Mouse (Mus musculus) lung, embryonic 14.5 days (tissue): ENCODE measurements around the gene Mrps27. TPM values are rescaled to one million over a fixed set of nuclear protein-coding genes. Genes with fewer than 3 reads are reported as not detected.
A peak's percentile ranks its signal among the peaks of the same experiment; 100 is the strongest.
"Not testable (repeated sequence)": the region's sequence is repeated elsewhere in the genome, so short reads cannot be mapped to it uniquely, and the experiment has no call there.

ENCODE experiments used
- ATAC-seq: fragments of 200-750 bp; cut with Nextera tagmentation; 2 replicates; pipeline ENCODE4 v1.8.0; 2017; ENCODE audit warnings: mild to moderate bottlenecking, moderate TSS enrichment, moderate library complexity; ENCODE audit not compliant: insufficient read depth
- DNase-seq: peaks from one replicate; pipeline ENCODE4 v3.0.0-alpha.2; 2015
- H3K27ac ChIP-seq: fragments of 300-500 bp; sonication (generic); 2 replicates; pipeline ENCODE4 v1.5.1; 2014; ENCODE audit warnings: low read depth, mild to moderate bottlenecking, moderate library complexity
- H3K27me3 ChIP-seq: fragments of 300-500 bp; sonication (generic); 2 replicates; pipeline ENCODE4 v1.6.1; 2014; ENCODE audit warnings: low read length, control low read depth; ENCODE audit not compliant: insufficient read depth
- H3K36me3 ChIP-seq: fragments of 300-500 bp; sonication (generic); 2 replicates; pipeline ENCODE4 v1.6.1; 2014; ENCODE audit warnings: control low read depth; ENCODE audit not compliant: insufficient read depth
- H3K4me1 ChIP-seq: fragments of 300-500 bp; sonication (generic); 2 replicates; pipeline ENCODE4 v1.6.1; 2014; ENCODE audit warnings: antibody characterized with exemption, control low read depth; ENCODE audit not compliant: insufficient read depth
- H3K4me2 ChIP-seq: fragments of 300-500 bp; sonication (generic); 2 replicates; pipeline ENCODE4 v1.6.1; 2014; ENCODE audit warnings: mild to moderate bottlenecking
- H3K4me3 ChIP-seq: fragments of 300-500 bp; sonication (generic); 2 replicates; pipeline ENCODE4 v1.5.1; 2014; ENCODE audit warnings: low read depth, low read length
- H3K9ac ChIP-seq: fragments of 300-500 bp; sonication (generic); 2 replicates; pipeline ENCODE4 v1.6.1; 2014
- H3K9me3 ChIP-seq: fragments of 300-500 bp; sonication (generic); 2 replicates; pipeline ENCODE4 v1.6.1; 2016; ENCODE audit warnings: low read depth, low read length, control low read depth
- CTCF ChIP-seq: IDR thresholded peaks from 2 replicates; pipeline ENCODE4 v1.5.1; 2016; ENCODE audit warnings: antibody characterized with exemption, low read depth
- WGBS: fragments of 180-500 bp; shearing (Covaris S2); extraction: QIAGEN DNeasy Blood & Tissue Kit; methylation state at CpG from one replicate; pipeline ENCODE4 v1.1.7; 2014; 5-methylcytosine and 5-hydroxymethylcytosine counted together
- polyA plus RNA-seq: library from polyadenylated mRNA; unstranded; fragments of >200 nt; fragmentation: Nextera tagmentation; extraction: Ambion mirVana; gene quantifications from 2 replicates; pipeline ENCODE4 v1.2.1, GENCODE M21; 2014

Gene Mrps27
- polyA plus RNA-seq, 1 experiment from 2014 or later: 63.0 TPM

DNA sequence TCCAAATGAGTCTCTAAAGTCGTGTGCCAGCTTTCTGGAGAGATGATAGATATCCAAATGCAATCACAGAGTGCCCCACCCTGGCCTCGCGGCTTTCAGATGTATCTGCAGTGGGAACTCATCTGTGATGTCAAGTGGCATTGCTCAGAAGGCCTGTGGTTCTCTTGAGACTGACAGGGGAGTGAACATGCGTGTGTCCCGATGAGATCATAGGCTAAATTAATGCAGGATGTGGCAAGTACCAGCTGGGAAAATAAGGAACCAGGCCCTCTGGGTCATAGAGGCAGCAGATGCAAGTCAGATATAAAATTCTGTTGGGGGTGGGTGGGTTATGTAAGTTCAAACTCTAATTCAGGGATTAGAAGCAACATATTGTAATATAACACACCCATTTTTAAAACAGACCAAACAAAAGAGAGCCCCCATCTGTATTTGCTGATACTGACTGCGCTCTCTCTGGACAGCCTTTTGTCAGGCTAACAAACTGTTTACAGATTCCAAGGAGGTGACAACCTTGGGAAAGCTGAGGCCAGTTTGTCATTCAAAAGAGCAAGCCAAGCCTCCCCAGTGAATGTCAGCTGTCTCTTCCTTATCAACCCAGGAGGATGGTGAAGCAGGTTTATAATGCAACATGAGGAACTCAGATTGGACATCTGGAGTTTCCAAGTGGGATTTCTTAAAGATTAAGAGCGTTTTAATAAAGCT, 20.8 kb upstream of the Mrps27 start:
- no peak for DNase-seq
- WGBS: 81% methylated on average over 7 of the region's 7 CpGs
- ATAC-seq: no peak
- Histone ChIP-seq H3K27ac (no peak overlapping the region), H3K36me3 (peaks cover 84% of the 10 kb centered on the region), H3K9me3 (no peaks in the 10 kb centered on the region), H3K4me1 (no peaks in the 10 kb centered on the region), H3K9ac (no peak overlapping the region), H3K4me2 (no peak overlapping the region), H3K27me3 (no peaks in the 10 kb centered on the region), H3K4me3 (no peak overlapping the region)
- TF ChIP-seq CTCF: no peak

GRCm38 (mm10) chr13:99324337-99324685, 20.3 kb upstream of the Mrps27 start:
- peaks cover 86% of the 10 kb centered on the region for H3K36me3 ChIP-seq
- DNase-seq, H3K27ac ChIP-seq, H3K4me1 ChIP-seq, H3K4me3 ChIP-seq, H3K9me3 ChIP-seq, H3K4me2 ChIP-seq, ATAC-seq, H3K27me3 ChIP-seq, H3K9ac ChIP-seq: not testable (repeated sequence)
- 88% methylated on average over 8 of the region's 8 CpGs for WGBS

- 72% methylated on average over 4 of the region's 4 CpGs for WGBS
- Histone ChIP-seq H3K9me3 (no peaks in the 10 kb centered on the region), H3K4me2 (no peak overlapping the region), H3K27ac (no peak overlapping the region), H3K9ac (no peak overlapping the region), H3K4me3 (no peak overlapping the region), H3K27me3 (no peaks in the 10 kb centered on the region), H3K36me3 (peaks cover 87% of the 10 kb centered on the region), H3K4me1 (no peaks in the 10 kb centered on the region)
- DNase-seq (no peak), ATAC-seq (no peak)
- no peak for TF ChIP-seq CTCF
Measured at GRCm38 (mm10) chr13:99331255-99331654, 13.3 kb upstream of the Mrps27 start.

- Histone ChIP-seq H3K9me3 (no peaks in the 10 kb centered on the region), H3K4me3 (no peak overlapping the region), H3K4me1 (no peaks in the 10 kb centered on the region), H3K9ac (no peak overlapping the region), H3K36me3 (peaks cover 86% of the 10 kb centered on the region), H3K27me3 (no peaks in the 10 kb centered on the region), H3K4me2 (no peak overlapping the region), H3K27ac (no peak overlapping the region)
- ATAC-seq (no peak), DNase-seq (no peak)
- TF ChIP-seq CTCF: no peak
- 70% methylated on average over 6 of the region's 6 CpGs for WGBS
Measured at GRCm38 (mm10) chr13:99337510-99337909, 7.1 kb upstream of the Mrps27 start.

GRCm38 (mm10) chr13:99341504-99341903, 3.1 kb upstream of the Mrps27 start:
- no peak overlapping the region for H3K4me3 ChIP-seq
- DNase-seq: no peak
- no peak for TF ChIP-seq CTCF
- no peaks in the 10 kb centered on the region for H3K9me3 ChIP-seq
- H3K4me1 ChIP-seq: peaks cover 7% of the 10 kb centered on the region
- peaks cover 59% of the 10 kb centered on the region for H3K36me3 ChIP-seq
- 93% methylated on average over 6 of the region's 6 CpGs for WGBS
- H3K9ac ChIP-seq: no peak overlapping the region
- H3K27me3 ChIP-seq: no peaks in the 10 kb centered on the region
- no peak overlapping the region for H3K27ac ChIP-seq
- H3K4me2 ChIP-seq: no peak overlapping the region
- ATAC-seq: no peak

DNA sequence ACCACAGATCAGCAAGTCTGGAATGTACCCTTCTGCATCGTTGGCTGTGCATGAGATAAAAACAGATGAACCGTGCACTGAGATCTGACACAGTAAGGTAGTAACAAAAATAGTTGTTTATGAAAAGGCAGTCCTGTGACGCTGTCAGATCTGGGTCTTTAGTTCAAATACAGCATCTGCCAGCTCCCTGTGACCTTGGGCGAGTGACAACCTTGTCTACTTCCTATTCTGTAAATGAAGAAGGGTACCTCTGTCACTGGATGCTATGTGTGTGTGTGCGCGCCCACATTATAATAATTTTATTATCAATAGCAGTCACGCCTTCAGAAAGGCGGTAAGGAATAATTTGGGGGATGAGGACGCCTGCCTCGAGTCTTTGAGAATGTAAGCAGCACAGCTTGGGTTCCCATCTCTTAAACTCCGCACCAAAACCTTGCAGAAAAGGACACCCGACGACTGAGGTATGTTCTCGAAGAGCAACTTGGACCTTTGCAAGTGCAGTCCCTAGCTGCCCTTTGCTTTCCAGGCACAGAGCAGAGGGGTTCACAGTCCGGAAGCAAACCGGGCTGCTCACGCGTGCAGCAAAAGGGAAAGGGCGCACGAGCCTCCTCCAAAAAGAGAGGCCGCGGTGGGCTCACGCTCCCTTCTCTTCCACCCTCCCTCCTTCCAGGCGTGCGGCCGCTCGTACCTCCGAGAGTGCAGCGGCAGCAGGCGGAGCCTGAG, 549 bp upstream of the Mrps27 start:
- peak overlapping the region; percentile 66 for H3K4me2 ChIP-seq
- peak overlapping the region; percentile 88 for H3K27ac ChIP-seq
- 2% methylated on average over 25 of the region's 30 CpGs for WGBS
- peaks cover 7% of the 10 kb centered on the region for H3K4me1 ChIP-seq
- DNase-seq: peak; percentile 3
- peak overlapping the region; percentile 93 for H3K4me3 ChIP-seq
- H3K9me3 ChIP-seq: no peaks in the 10 kb centered on the region
- H3K36me3 ChIP-seq: peaks cover 51% of the 10 kb centered on the region
- H3K9ac ChIP-seq: peak overlapping the region; percentile 86
- peak; percentile 83 for ATAC-seq
- no peak for TF ChIP-seq CTCF
- no peaks in the 10 kb centered on the region for H3K27me3 ChIP-seq

DNA sequence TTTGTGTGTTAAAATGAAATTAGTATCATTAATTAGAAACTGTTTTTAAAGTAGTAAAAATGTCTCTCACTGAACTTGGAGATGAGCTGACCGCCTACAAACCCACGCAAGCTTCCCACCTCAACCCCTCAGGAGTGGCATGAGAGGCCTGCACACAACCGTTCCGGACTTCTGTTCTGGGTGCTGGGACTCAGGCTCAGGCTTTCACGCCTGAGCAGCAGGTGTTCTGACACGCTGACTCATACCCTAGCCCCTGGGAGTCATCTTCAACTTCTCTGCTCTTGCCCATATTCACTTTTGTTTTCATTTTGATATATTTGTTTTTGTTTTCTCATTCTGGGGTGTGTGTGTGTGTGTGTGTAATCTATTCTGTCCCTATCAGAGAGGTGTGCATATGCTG, 5.4 kb downstream of the Mrps27 start:
- DNase-seq: no peak
- WGBS: 89% methylated on average over 6 of the region's 6 CpGs

More for the DNA sequence above, 5.4 kb downstream of the Mrps27 start:
- H3K36me3 ChIP-seq: peaks cover 29% of the 10 kb centered on the region
- H3K9me3 ChIP-seq: no peaks in the 10 kb centered on the region
- no peak overlapping the region for H3K4me2 ChIP-seq
- no peak for ATAC-seq
- TF ChIP-seq CTCF: no peak
- no peak overlapping the region for H3K9ac ChIP-seq
- no peak overlapping the region for H3K4me3 ChIP-seq
- H3K27me3 ChIP-seq: no peaks in the 10 kb centered on the region
- H3K27ac ChIP-seq: no peak overlapping the region
- H3K4me1 ChIP-seq: peaks cover 7% of the 10 kb centered on the region
